Mouse (Mus musculus) kidney, postnatal 0 days (tissue): ENCODE measurements around the gene Plpp7. TPM values are rescaled to one million over a fixed set of nuclear protein-coding genes. Genes with fewer than 3 reads are reported as not detected.

Source experiments
- ATAC-seq: fragments of 200-750 bp; cut with Nextera tagmentation; replicated peaks from 2 replicates; pipeline ENCODE4 v1.8.0; 2017; ENCODE audit warnings: low read depth, moderate number of reproducible peaks, moderate TSS enrichment, moderate library complexity; ENCODE audit not compliant: low FRiP score
- DNase-seq: peaks from one replicate; pipeline ENCODE4 v3.0.0-alpha.2; 2016; ENCODE audit warnings: low spot score
- H3K27ac ChIP-seq: fragments of 300-500 bp; sonication (generic); 2 replicates; pipeline ENCODE4 v1.5.1; 2014; ENCODE audit warnings: mild to moderate bottlenecking
- H3K27me3 ChIP-seq: fragments of 300-500 bp; sonication (generic); 2 replicates; pipeline ENCODE4 v1.6.1; 2014; ENCODE audit warnings: low read length, mixed read lengths; ENCODE audit not compliant: insufficient read depth
- H3K36me3 ChIP-seq: fragments of 300-500 bp; sonication (generic); 2 replicates; pipeline ENCODE4 v1.6.1; 2014; ENCODE audit warnings: low read length, mixed read lengths; ENCODE audit not compliant: insufficient read depth
- H3K4me1 ChIP-seq: fragments of 300-500 bp; sonication (generic); replicated peaks from 2 replicates; pipeline ENCODE4 v1.6.1; 2014; ENCODE audit warnings: antibody characterized with exemption, low read length, mixed read lengths; ENCODE audit not compliant: insufficient read depth
- H3K4me2 ChIP-seq: fragments of 300-500 bp; sonication (generic); 2 replicates; pipeline ENCODE4 v1.6.1; 2014; ENCODE audit warnings: mild to moderate bottlenecking, low read length, moderate library complexity, mixed read lengths
- H3K4me3 ChIP-seq: fragments of 300-500 bp; sonication (generic); replicated peaks from 2 replicates; pipeline ENCODE4 v1.5.1; 2014; ENCODE audit warnings: low read depth, low read length
- H3K9ac ChIP-seq: fragments of 300-500 bp; sonication (generic); 2 replicates; pipeline ENCODE4 v1.6.1; 2014; ENCODE audit warnings: low read depth, low read length
- H3K9me3 ChIP-seq: fragments of 300-500 bp; sonication (generic); replicated peaks from 2 replicates; pipeline ENCODE4 v1.6.1; 2016; ENCODE audit warnings: low read length, inconsistent platforms, mixed read lengths
- CTCF ChIP-seq: IDR thresholded peaks from 2 replicates; pipeline ENCODE4 v1.5.1; 2016; ENCODE audit warnings: antibody characterized with exemption, low read depth, mild to moderate bottlenecking, moderate library complexity
- WGBS: fragments of 180-500 bp; shearing (Covaris S2); extraction: QIAGEN DNeasy Blood & Tissue Kit; methylation state at CpG from one replicate; pipeline ENCODE4 v1.1.7; 2014; 5-methylcytosine and 5-hydroxymethylcytosine counted together
- polyA plus RNA-seq: library from polyadenylated mRNA; unstranded; fragments of >200 nt; fragmentation: Nextera tagmentation; extraction: Ambion mirVana; gene quantifications from 2 replicates; pipeline ENCODE4 v1.2.1, GENCODE M21; 2015

The Plpp7 gene
- polyA plus RNA-seq, 1 experiment from 2014 or later, result 4.7 TPM

DNA sequence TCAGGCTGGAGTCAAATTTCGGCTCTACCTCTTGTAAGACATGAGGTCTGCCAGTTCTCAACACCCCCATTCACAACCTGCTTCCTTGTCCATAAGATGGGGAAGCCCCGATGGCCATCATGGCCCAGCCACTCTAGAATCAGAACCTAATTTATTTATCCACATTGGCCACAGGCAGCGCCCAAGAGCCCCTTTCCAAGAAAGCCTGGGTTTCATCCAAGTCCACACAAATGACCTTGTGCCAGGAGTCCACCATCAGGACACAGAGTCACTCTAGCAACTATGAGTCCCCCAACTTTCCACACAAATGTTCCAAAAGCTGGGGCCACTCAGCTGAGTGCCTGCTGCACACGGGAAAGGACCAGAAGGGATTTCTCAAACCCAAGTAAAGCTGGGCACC is 29.3 kb upstream of the Plpp7 start:
- Histone ChIP-seq H3K27ac (no peak overlapping the region), H3K27me3 (no peaks in the 10 kb centered on the region), H3K4me3 (no peak overlapping the region), H3K9ac (no peak overlapping the region), H3K9me3 (no peaks in the 10 kb centered on the region), H3K4me1 (no peaks in the 10 kb centered on the region), H3K36me3 (no peaks in the 10 kb centered on the region), H3K4me2 (no peak overlapping the region)
- WGBS, result 86% methylated on average over 4 of the region's 4 CpGs
- DNase-seq (no peak), ATAC-seq (no peak)
- peak; percentile 30; the same call in 1 of the 2 replicates for TF ChIP-seq CTCF

DNA sequence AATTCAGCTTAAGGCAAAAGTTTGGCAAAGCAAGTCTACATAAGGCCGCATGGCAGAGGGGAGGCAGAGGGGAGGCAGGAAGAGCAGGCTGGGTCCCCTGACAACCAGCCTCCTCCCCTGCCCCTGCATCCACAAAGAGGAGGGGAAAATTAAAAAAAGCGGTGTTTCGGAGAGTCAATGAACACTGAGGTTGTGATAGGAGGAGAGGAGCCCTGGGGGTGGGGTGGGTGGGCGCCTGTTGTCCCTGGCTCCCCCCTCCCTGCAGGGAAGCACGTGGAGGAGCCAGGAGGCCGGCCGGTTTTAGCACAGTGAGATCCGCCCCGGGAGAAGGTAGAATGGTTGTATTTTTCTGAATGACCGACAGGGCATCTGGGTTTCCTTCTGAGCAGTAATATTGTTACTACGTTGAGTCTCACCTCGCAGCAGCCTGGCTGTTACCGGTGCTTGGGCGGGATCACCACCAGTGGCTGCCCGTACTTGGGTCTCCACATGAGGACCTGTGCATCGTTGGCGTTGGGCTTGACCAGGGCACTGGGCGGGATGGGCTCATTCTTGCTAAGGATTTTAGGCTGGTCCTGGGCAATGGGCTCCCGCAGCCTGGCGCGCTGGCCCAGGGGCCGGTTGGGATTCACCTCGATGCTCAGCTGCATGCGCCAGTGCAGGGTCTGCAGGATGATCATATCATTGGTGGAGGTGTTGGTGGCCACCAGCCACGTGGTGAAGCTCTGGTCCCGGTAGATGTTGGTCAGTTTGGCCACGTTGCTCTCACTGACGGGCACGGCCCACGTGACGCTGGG is 26.3 kb upstream of the Plpp7 start:
- no peaks in the 10 kb centered on the region for H3K27me3 ChIP-seq
- H3K4me3 ChIP-seq, result no peak overlapping the region
- ATAC-seq (no peak), DNase-seq (peak; percentile 49)
- H3K4me2 ChIP-seq, result no peak overlapping the region
- TF ChIP-seq CTCF, result peak; percentile 22; the same call in 1 of the 2 replicates
- H3K27ac ChIP-seq, result no peak overlapping the region
- H3K9me3 ChIP-seq, result no peaks in the 10 kb centered on the region
- 55% methylated on average over 31 of the region's 31 CpGs for WGBS
- H3K9ac ChIP-seq, result no peak overlapping the region
- H3K36me3 ChIP-seq, result no peaks in the 10 kb centered on the region
- H3K4me1 ChIP-seq, result no peaks in the 10 kb centered on the region

GRCm38 (mm10) chr2:32070747-32071146 is 24.6 kb upstream of the Plpp7 start:
- H3K4me1 ChIP-seq, result no peaks in the 10 kb centered on the region
- ATAC-seq (no peak), DNase-seq (no peak)
- no peak overlapping the region for H3K9ac ChIP-seq
- WGBS, result 94% methylated on average over 10 of the region's 10 CpGs
- no peak overlapping the region for H3K4me3 ChIP-seq
- H3K9me3 ChIP-seq, result no peaks in the 10 kb centered on the region
- H3K27ac ChIP-seq, result no peak overlapping the region
- H3K36me3 ChIP-seq, result no peaks in the 10 kb centered on the region
- H3K4me2 ChIP-seq, result no peak overlapping the region
- TF ChIP-seq CTCF, result no peak
- no peaks in the 10 kb centered on the region for H3K27me3 ChIP-seq

DNA sequence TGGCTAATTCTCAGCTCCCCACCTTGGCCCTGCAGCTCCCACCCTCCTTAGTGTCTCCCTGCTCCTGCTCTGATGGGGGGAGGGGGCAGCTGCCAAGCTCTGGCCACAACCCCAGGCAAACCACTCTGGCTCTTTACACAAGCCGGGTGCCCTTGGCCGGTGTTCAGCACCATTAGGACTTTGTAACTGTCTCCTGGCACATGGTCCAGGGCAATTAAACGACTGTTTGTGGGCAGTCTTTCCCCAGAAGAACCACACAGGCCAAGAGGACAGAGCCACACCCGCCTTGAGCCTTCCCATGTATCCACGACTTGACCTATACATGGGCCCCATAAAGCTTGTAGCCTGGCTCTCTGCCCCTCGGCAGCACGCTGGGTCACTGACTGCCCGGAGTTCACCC is 20.9 kb upstream of the Plpp7 start:
- 57% methylated on average over 8 of the region's 8 CpGs for WGBS
- Histone ChIP-seq H3K9me3 (no peaks in the 10 kb centered on the region), H3K36me3 (no peaks in the 10 kb centered on the region), H3K4me1 (no peaks in the 10 kb centered on the region), H3K9ac (no peak overlapping the region), H3K27me3 (no peaks in the 10 kb centered on the region), H3K27ac (no peak overlapping the region), H3K4me3 (no peak overlapping the region), H3K4me2 (no peak overlapping the region)
- ATAC-seq (no peak), DNase-seq (no peak)
- no peak for TF ChIP-seq CTCF

GRCm38 (mm10) chr2:32075368-32075767 is 20.0 kb upstream of the Plpp7 start:
- Histone ChIP-seq H3K9ac (no peak overlapping the region), H3K9me3 (no peaks in the 10 kb centered on the region), H3K4me1 (no peaks in the 10 kb centered on the region), H3K4me3 (no peak overlapping the region), H3K27ac (no peak overlapping the region), H3K4me2 (no peak overlapping the region), H3K27me3 (no peaks in the 10 kb centered on the region), H3K36me3 (no peaks in the 10 kb centered on the region)
- WGBS, result 70% methylated on average over 7 of the region's 7 CpGs
- ATAC-seq, result no peak
- DNase-seq, result no peak
- no peak for TF ChIP-seq CTCF

- Histone ChIP-seq H3K27me3 (0 out of 2 replicates have a peak, but pooled peaks cover 7% of the 10 kb centered on the region), H3K9me3 (no peaks in the 10 kb centered on the region), H3K27ac (peak overlapping the region; percentile 19; the same call in 1 of the 2 replicates), H3K4me2 (no peak overlapping the region), H3K9ac (no peak overlapping the region), H3K4me1 (no peaks in the 10 kb centered on the region), H3K4me3 (no peak overlapping the region), H3K36me3 (no peaks in the 10 kb centered on the region)
- DNase-seq, result no peak
- no peak for TF ChIP-seq CTCF
- no peak for ATAC-seq
- WGBS, result 74% methylated on average over 10 of the region's 10 CpGs
These were observed 17.6 kb upstream of the Plpp7 start for GRCm38 (mm10) chr2:32077744-32078143.

DNA sequence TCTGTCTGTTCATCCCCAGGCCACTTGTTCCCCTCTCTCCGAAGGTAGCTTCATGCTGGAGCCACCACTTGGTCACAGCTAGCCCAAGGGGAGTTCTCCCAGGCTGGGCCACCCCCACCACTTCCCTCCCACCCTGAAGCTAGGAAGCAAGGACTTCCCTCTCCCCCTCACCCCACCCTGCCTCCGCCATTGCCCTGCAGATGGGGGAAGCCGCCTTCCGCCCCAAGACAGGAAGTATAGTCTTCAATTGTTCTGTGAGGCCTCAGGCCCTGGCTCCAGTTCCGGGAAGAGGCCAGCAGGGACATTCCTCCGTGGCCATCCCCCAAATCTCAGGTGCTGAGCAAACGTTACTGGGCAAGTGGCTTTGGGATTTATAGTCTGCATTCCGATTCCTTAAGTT is 16.8 kb upstream of the Plpp7 start:
- peaks cover 5% of the 10 kb centered on the region; the same call in 1 of the 2 replicates for H3K4me1 ChIP-seq
- peaks cover 13% of the 10 kb centered on the region; the same call in 1 of the 2 replicates for H3K27me3 ChIP-seq
- DNase-seq (peak; percentile 39), ATAC-seq (no peak)
- WGBS, result 48% methylated on average over 8 of the region's 8 CpGs
- no peaks in the 10 kb centered on the region for H3K36me3 ChIP-seq
- H3K9me3 ChIP-seq, result no peaks in the 10 kb centered on the region
- H3K4me2 ChIP-seq, result no peak overlapping the region
- H3K4me3 ChIP-seq, result no peak overlapping the region
- no peak for TF ChIP-seq CTCF
- no peak overlapping the region for H3K9ac ChIP-seq
- peak overlapping the region; percentile 39; the same call in 1 of the 2 replicates for H3K27ac ChIP-seq
